Mouse (Mus musculus) spleen, adult 2 months (tissue): ENCODE data around the gene Klhdc9.

Source experiments
- CTCF ChIP-seq: fragments of 200-500 bp; IDR thresholded peaks from 2 replicates; pipeline ENCODE4 v1.5.1; 2011; ENCODE audit warnings: mild to moderate bottlenecking, inconsistent platforms; ENCODE audit not compliant: insufficient read depth, insufficient read length, insufficient replicate concordance; ENCODE audit errors: extremely low read depth
- POLR2A ChIP-seq: fragments of 200-500 bp; IDR thresholded peaks from 2 replicates; pipeline ENCODE4 v1.6.1; 2011; ENCODE audit warnings: low read depth, low read length, inconsistent platforms

GRCm38 (mm10) chr1:171348665-171349064, 11.9 kb downstream of the Klhdc9 start:
- no peak for TF ChIP-seq POLR2A
- TF ChIP-seq CTCF = no peak
